Mouse (Mus musculus) heart, adult 2 months (tissue): ENCODE measurements around the gene Golga1.

Experiments used
- CTCF ChIP-seq: fragments of 200-600 bp; IDR thresholded peaks from 2 replicates; pipeline ENCODE4 v1.8.1; 2022; ENCODE audit warnings: antibody characterized with exemption, mild to moderate bottlenecking, moderate library complexity
- POLR2A ChIP-seq: fragments of 200-500 bp; IDR thresholded peaks from 2 replicates; pipeline ENCODE4 v1.6.1; 2011; ENCODE audit warnings: mild to moderate bottlenecking, low read depth, low read length, control low read depth; ENCODE audit not compliant: insufficient read depth

DNA sequence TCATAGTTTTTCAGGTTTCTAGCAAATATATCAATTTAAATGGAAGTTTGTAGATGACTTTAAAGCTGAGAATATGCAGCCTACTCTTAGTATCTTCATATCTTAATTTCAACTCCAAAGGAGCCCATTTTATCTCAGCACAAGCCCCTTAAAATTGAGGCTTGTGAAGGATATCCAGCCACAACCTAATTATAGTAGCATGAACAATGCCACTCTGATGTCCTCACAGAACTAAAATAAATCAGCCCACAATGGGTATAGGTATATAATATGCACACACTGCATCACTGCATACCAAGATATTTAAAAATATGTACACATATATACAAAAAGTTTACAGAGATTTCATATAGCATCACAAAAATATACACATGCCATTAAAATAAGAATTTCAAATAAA, 5.3 kb upstream of the Golga1 start:
- TF ChIP-seq CTCF (no peak), POLR2A (no peak)
